Mouse (Mus musculus) kidney, adult 2 months (tissue): Measurements from ENCODE around the gene Ttll5. TPM values are rescaled to one million over a fixed set of nuclear protein-coding genes. Genes with fewer than 3 reads are reported as not detected.

ENCODE experiments used
- DNase-seq: peaks from one replicate; pipeline ENCODE4 v3.0.0; 2021
- H3K27ac ChIP-seq: fragments of 200-500 bp; 2 replicates; pipeline ENCODE4 v1.5.1; 2012; ENCODE audit warnings: low read depth, low read length, control low read depth, inconsistent platforms; ENCODE audit not compliant: insufficient read depth
- H3K27me3 ChIP-seq: fragments of 200-500 bp; replicated peaks from 2 replicates; pipeline ENCODE4 v1.6.1; 2012; ENCODE audit warnings: mild to moderate bottlenecking, moderate library complexity, low read length, inconsistent platforms; ENCODE audit not compliant: control insufficient read depth, insufficient read depth
- H3K36me3 ChIP-seq: fragments of 200-500 bp; 2 replicates; pipeline ENCODE4 v1.6.1; 2012; ENCODE audit warnings: mild to moderate bottlenecking, moderate library complexity, low read length, inconsistent platforms; ENCODE audit not compliant: control insufficient read depth, insufficient read depth
- H3K4me1 ChIP-seq: fragments of 200-500 bp; 2 replicates; pipeline ENCODE4 v1.6.1; 2011; ENCODE audit warnings: low read length; ENCODE audit not compliant: control insufficient read depth, insufficient read depth
- H3K4me3 ChIP-seq: fragments of 200-500 bp; 2 replicates; pipeline ENCODE4 v1.5.1; 2011; ENCODE audit warnings: mild to moderate bottlenecking, low read depth, low read length, control low read depth; ENCODE audit not compliant: insufficient read depth
- CTCF ChIP-seq: fragments of 200-500 bp; conservative IDR thresholded peaks from 2 replicates; pipeline ENCODE4 v1.5.1; 2011; ENCODE audit warnings: low read depth, mild to moderate bottlenecking, control low read depth, low read length, moderate library complexity, mixed read lengths; ENCODE audit not compliant: insufficient read depth, insufficient read length
- POLR2A ChIP-seq: fragments of 200-500 bp; IDR thresholded peaks from one replicate; pipeline ENCODE4 v1.6.1; 2011; ENCODE audit warnings: low read depth, low read length, control low read depth
- WGBS: fragments of 180-500 bp; shearing (Covaris S2); methylation state at CpG from one replicate; pipeline ENCODE4 v1.1.7; 2018; 5-methylcytosine and 5-hydroxymethylcytosine counted together
- polyA plus RNA-seq: library from polyadenylated mRNA; depleted of rRNA; stranded (reverse); fragments of >200 nt; gene quantifications from 2 replicates; pipeline ENCODE4 v1.2.3, GENCODE M21; 2012

Gene Ttll5
- polyA plus RNA-seq, 1 experiment, result 12.9 TPM

DNA sequence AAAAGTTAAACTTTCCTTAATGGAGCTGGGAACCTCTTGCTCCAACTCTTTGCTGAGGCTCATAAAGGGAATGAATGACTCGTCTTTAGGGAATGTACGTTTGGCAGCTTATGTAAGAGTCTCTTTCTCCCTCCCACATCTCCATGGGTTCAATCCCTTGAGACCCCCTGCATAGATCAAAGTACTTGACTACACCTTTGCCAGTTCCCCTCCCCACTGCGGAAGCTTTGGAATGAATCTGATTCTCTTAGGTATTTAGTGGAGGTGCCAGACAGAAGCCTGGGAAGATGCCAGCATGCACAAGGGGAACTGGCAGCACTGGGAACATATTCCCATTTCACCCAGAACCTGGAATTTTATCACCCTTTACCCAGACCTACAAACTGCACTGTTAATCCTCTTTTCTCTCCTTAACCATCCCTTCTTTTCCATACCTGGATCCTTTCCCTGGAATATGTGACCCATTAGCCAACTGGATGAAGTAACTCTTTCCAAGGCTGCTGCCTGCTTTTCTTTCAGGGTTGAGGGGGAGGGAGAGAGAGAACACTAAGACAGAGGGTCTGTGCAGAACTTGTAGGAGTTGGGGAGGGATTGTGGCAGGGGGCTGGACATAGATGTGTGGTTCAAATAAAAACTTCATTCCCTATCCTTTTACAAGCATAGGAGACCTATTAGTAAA is 35.2 kb downstream of the Ttll5 start:
- Histone ChIP-seq H3K36me3 (no peaks in the 10 kb centered on the region; the same call in 1 of the 2 replicates), H3K4me1 (peaks cover 4% of the 10 kb centered on the region; the same call in 1 of the 2 replicates), H3K4me3 (no peak overlapping the region), H3K27me3 (no peaks in the 10 kb centered on the region), H3K27ac (no peak overlapping the region)
- DNase-seq, result peak; percentile 10
- 55% methylated on average over 3 of the region's 3 CpGs for WGBS
- TF ChIP-seq POLR2A, result no peak
- no peak for TF ChIP-seq CTCF

DNA sequence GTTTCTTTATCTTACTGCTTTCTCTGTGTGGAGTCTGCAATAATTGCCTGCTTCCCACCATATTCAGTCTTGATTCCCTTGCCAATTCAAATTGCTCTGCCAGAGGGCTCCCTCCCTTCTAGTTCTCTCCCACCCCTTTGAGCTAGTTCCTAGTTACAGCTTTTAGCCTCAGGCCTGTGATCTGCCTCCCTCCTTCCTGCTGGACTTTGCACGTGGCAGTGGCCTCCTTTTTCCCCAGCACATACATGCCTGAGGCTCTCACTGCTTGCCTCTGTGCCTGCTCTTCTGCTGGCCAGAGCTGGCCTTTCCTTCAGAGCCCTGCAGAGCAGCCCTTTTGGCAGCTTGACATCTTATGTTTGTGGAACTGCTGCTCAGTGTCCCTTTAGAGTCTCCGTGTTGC is 38.1 kb downstream of the Ttll5 start:
- H3K27ac ChIP-seq, result no peak overlapping the region
- H3K27me3 ChIP-seq, result no peaks in the 10 kb centered on the region
- WGBS, result 17% methylated on average over 2 of the region's 2 CpGs
- H3K36me3 ChIP-seq, result no peaks in the 10 kb centered on the region; the same call in 1 of the 2 replicates
- no peak overlapping the region for H3K4me3 ChIP-seq
- TF ChIP-seq POLR2A (no peak), CTCF (no peak)
- peak; percentile 40 for DNase-seq
- peaks cover 4% of the 10 kb centered on the region; the same call in 1 of the 2 replicates for H3K4me1 ChIP-seq

DNA sequence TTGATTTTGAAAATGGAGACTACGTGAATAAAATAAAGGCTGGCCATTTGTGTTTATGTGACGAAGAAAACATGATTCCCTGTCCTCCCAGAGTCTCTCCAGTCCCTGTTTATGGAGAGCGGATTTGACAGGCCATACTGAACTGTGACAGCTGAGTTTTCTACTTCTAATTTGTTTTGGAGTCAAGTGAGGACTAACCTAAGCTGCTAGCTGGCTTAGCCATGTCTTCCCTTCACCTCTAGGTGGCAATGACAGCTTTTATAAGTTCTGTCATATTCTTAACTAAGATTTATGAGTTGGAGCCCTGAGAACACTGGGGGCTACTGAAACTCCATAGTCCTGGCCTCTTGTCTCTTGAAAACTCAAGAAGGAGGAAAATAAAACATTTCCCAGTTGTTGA is 41.1 kb downstream of the Ttll5 start:
- Histone ChIP-seq H3K4me3 (no peak overlapping the region), H3K4me1 (peaks cover 4% of the 10 kb centered on the region; the same call in 1 of the 2 replicates), H3K27ac (no peak overlapping the region), H3K27me3 (no peaks in the 10 kb centered on the region), H3K36me3 (no peaks in the 10 kb centered on the region; the same call in 1 of the 2 replicates)
- WGBS, result 83% methylated on average over 3 of the region's 3 CpGs
- no peak for TF ChIP-seq CTCF
- TF ChIP-seq POLR2A, result no peak
- peak; percentile 16 for DNase-seq

DNA sequence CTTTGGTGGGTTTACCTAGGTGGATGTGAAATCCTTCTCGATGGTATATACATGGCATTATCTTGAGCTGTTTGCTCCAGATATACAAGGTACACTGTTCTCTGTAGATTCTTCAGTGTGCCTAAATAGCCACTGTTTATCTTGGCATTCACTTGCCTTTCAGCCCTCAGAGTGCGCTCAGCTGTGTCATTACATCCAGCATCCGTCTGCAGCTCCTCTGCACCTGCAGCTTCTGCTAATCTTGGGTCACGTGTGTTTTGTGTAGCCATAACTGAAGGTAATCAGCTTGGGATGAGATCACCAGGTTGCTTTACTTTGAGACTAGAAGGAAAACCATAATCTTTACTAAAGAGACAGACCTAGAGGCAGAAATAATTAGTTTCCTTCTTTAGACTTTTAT is 42.2 kb downstream of the Ttll5 start:
- H3K27me3 ChIP-seq, result no peaks in the 10 kb centered on the region
- H3K36me3 ChIP-seq, result no peaks in the 10 kb centered on the region; the same call in 1 of the 2 replicates
- H3K4me3 ChIP-seq, result no peak overlapping the region
- TF ChIP-seq CTCF (no peak), POLR2A (no peak)
- peaks cover 4% of the 10 kb centered on the region; the same call in 1 of the 2 replicates for H3K4me1 ChIP-seq
- no peak overlapping the region for H3K27ac ChIP-seq
- no peak for DNase-seq
- 72% methylated on average over 4 of the region's 4 CpGs for WGBS

DNA sequence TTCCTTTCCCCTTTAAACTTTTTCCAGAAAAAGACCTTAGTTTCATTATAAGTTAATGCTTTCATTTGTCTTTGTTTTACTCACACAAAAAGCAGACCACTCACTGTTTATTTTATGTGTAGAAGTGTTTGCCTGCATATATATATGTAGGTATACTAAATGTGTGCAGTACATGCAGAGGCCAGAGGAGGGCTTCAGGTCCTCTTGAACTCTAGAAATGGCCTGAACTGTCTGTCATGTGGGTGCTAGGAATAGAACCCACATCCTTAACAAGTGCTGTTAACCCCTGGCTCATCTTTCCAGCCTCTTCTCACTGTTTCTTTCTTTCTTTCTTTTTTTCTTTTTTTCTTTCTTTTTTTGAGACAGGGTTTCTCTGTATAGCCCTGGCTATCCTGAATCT is 42.7 kb downstream of the Ttll5 start:
- TF ChIP-seq POLR2A, result no peak
- TF ChIP-seq CTCF, result no peak
- H3K4me1 ChIP-seq, result peaks cover 4% of the 10 kb centered on the region; the same call in 1 of the 2 replicates
- no peaks in the 10 kb centered on the region; the same call in 1 of the 2 replicates for H3K36me3 ChIP-seq
- H3K27me3 ChIP-seq, result no peaks in the 10 kb centered on the region
- no peak for DNase-seq
- no peak overlapping the region for H3K4me3 ChIP-seq
- H3K27ac ChIP-seq, result no peak overlapping the region

- 74% methylated on average over 6 of the region's 6 CpGs for WGBS
- Histone ChIP-seq H3K36me3 (no peaks in the 10 kb centered on the region), H3K4me3 (no peak overlapping the region), H3K4me1 (no peaks in the 10 kb centered on the region), H3K27me3 (no peaks in the 10 kb centered on the region), H3K27ac (no peak overlapping the region)
- DNase-seq, result no peak
- TF ChIP-seq POLR2A (no peak), CTCF (no peak)
Measured at GRCm38 (mm10) chr12:85869423-85869822, 45.0 kb downstream of the Ttll5 start.

DNA sequence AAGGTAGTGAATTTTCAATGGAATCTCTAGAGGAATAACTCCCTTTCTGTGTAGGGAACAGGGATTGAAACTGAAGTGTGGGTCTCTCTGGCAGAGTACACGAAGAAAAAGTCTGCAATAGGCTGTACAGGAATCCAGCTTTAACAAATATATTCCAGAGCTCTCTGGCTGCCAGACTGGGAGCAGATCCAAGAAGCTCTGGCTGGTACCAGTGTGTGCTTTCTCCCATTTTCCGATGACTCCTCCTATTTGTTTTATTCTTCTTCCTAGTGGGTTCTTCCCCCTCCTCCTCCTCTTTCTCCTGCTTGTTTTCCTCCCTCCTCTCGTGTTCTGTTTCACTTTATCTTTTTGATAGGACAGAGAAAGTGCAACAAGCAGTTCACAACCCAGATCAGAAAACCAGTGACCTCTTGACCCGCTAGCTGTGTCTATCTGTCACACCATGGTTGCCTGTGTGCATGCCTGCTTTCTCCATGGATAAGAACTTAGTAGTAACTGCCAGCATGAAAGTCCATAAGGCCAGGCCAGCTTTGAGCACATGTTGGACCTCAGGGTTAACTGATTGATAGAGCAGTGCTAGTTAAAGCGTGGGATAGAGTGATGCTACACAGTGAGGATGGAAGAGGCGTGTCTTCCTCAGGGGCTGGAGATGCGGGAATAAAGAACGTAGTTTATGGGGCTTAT is 55.3 kb downstream of the Ttll5 start:
- Histone ChIP-seq H3K4me1 (no peaks in the 10 kb centered on the region), H3K4me3 (no peak overlapping the region), H3K27me3 (no peaks in the 10 kb centered on the region), H3K27ac (no peak overlapping the region), H3K36me3 (no peaks in the 10 kb centered on the region)
- peak; percentile 28 for DNase-seq
- TF ChIP-seq CTCF (no peak), POLR2A (no peak)
- 73% methylated on average over 8 of the region's 8 CpGs for WGBS
